Mouse (Mus musculus) large intestine, adult 2 months (tissue): ENCODE measurements around the gene Clint1. TPM values are rescaled to one million over a fixed set of nuclear protein-coding genes. Genes with fewer than 3 reads are reported as not detected.

Experiments
- DNase-seq: peaks from one replicate; pipeline ENCODE4 v3.0.0-alpha.2; 2012; ENCODE audit warnings: low read depth, low spot score
- WGBS: fragments of 180-500 bp; shearing (Covaris S2); methylation state at CpG from one replicate; pipeline ENCODE4 v1.1.7; 2018; 5-methylcytosine and 5-hydroxymethylcytosine counted together
- polyA plus RNA-seq: library from polyadenylated mRNA; depleted of rRNA; stranded (reverse); fragments of >200 nt; gene quantifications from 2 replicates; pipeline ENCODE4 v1.2.3, GENCODE M21; 2012; rRNA removed

Clint1 gene
- 78.2 and 106 TPM in 2 replicates for polyA plus RNA-seq

DNA sequence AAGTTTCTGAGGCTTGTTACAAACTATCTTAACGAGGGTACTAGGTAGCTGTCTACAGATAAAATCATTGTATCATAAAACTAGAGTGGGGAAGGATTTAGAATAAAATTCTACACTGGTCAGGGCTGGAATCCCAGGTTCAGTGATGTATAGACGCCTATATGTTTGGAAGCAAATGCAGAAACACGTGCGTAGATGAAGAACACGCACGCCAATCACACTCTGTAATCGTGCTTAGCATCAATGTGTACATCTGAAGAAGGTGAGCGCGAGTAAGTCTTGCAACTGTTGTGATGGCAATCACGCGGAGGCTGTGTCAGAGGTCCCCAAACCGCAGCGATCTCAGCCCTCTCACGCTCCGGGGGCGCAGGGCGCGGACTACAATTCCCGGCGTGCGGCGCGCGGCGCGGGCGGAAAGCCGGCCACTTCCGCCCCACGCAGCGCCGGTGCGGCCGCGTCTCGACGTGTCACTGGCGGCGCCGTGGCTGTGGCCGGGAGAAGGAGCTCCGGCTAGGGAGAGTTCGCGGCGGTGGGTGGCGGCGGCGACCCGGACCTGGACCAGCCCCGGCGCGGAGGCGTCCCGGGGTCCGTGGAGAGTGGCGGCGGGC is at the start of gene Clint1:
Clint1 (plus strand) TSS at position 536 of the 608 bp plus-strand sequence.
- WGBS, result under 1% methylated on average over 56 of the region's 57 CpGs
- no peak for DNase-seq

DNA sequence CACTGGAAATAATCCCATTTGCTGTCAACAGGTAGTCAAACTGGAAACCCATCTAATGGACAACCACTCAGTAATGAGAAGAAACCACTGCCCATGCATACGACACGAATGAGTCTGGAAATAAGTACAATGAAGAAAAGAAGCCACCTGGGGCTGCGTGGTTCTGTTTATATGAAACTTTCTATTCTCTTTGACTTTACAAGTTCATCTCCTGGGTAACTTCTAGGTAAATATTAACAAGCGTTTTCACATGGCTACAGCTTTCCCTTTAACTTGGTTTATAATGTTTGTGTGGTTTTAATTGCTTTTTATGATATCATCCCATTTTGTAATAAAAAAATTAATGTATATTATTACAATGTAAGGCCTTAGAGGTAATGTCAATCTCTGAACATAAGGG is 47.8 kb upstream of the Clint1 start:
- no peak for DNase-seq
- WGBS, result 22% methylated on average over 4 of the region's 4 CpGs

DNA sequence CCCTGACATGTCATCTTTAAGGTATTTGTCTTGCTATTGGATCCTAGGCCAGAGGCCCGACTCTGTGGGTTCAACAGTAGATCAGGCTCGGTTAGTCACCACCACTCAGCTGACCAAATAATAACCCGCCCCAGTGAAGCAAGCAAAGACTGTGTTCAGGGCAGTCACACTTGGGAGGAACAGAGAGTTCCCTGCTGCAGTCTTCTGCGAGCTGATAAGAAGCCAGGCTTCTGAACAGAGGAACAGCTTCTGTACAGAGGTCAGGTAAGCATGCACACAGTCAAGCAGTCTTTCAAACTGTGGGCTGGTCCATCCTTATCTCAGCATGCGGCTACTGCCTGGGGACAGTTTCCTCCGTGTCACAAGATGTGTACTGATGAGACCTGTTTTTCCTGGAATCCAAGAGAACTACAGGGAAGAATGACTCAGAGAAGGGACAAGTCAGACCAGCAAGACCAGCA is 46.5 kb upstream of the Clint1 start:
- no peak for DNase-seq
- WGBS, result 26% methylated on average over 6 of the region's 6 CpGs

DNA sequence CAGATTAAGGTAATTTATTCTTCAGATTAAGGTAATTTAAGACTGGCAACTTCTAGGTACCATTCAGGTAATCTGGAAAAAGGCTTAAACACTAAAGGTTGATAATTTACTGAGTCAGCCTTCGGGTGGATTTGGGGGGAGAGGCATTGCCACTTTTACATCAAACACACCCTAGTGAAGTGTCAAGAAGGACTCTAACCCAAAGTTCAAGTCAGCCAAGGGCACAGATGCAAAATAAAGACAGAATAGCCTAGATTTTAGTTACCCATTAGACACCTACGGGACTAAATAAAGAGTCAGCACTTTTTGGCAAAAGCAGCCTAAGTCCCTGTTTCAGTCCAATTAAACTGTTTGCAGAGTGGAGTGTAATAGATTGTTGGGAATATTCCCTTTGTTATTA is 46.0 kb upstream of the Clint1 start:
- DNase-seq, result no peak
- 39% methylated on average over 2 of the region's 2 CpGs for WGBS

DNA sequence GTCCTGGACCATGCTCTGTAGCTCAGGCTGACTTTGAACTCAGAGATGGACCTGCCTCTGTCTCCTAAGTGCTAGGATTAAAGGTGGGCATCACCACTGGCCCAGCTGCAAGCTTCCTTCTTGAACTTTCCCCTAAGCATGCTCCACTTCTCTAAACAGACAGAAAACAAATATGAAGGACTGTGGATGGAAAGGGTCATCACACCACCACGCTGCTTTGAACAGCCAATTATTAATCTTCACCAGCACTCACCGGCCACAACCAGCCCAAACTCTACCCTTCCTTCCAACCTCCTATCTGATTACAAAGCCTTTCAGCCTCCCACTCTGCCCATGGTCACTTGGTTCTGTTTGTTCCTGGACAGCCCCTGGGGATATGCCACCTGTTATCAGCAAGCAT is 45.6 kb upstream of the Clint1 start:
- 36% methylated on average over 2 of the region's 2 CpGs for WGBS
- no peak for DNase-seq

DNA sequence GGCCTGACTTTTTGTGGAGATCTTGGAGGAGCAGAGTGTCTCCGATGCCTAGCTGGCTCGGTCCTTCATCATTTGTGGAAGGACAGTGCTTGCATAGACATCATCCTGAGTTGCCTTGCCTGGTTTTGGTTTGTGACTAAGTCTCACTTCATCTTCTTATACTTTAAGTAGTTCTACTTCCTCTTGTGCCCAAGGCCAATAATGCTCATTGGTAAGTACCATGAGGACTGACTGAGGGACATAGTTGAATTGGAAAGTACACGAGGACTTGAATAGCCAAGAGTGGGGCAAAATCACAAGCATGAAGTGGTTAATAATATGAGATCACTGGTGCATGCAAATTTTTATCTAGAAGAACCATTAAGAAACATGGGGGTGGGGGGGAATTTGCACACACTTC is 45.0 kb upstream of the Clint1 start:
- WGBS, result 62% methylated on average over 3 of the region's 3 CpGs
- DNase-seq, result no peak

DNA sequence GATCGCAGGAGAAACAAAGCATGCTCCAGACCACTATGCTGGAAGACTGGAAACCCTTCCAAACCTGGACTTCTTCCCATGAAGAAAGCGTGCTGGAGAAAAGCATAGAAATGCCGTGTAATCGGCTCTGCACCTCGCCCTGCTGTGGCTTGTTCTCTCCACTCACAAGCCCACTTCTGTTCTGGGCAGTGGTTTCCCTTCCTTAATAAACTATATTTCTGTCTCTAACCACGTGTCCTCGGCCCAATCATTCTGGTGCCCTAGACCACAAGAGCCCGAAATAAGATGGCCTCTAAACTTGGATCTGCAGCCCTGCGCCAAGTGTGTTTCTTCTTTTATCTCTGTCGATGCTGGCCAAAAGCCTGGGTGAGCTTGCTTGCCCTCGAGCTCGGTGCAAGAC is 44.0 kb upstream of the Clint1 start:
- no peak for DNase-seq
- WGBS, result 50% methylated on average over 12 of the region's 12 CpGs

DNA sequence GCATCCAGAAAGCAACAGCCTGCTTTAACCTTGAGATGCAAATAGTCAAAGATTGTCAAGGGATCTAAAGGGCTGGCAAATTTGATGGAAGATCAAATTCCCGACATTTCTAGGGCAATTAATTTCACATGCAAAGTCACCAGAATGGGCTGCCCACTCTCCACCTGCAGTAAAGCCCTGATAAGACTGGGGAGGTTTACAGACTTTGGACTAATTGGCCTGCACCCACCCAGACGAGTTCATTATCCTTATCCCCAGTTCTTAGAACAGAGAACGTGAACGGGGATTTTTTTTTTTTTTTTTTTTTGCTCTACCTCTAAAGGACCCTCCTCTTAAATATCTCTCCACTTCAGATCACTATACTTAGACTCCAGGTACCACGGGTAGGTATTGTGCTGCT is 42.4 kb upstream of the Clint1 start:
- no peak for DNase-seq
- 25% methylated on average over 5 of the region's 5 CpGs for WGBS

DNA sequence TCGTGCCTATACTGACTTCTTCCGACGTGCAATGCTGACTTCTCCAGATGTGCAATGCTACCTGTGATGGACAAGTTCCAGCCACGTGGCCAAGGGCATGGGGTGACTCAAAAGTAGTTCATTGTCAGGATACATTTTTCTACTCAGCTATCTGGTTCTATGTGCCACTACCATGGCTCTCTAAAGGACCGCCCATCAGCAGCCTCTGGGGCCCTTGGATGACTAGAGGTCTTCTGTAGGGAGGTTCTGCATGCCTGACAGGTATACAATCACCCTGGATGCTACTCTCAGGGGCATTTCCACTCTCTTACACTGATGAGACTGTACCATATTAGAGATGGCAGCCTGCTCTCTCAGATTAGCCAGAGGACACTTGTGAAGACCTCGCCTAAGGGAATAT is 41.8 kb upstream of the Clint1 start:
- WGBS, result 46% methylated on average over 6 of the region's 6 CpGs
- DNase-seq, result no peak

DNA sequence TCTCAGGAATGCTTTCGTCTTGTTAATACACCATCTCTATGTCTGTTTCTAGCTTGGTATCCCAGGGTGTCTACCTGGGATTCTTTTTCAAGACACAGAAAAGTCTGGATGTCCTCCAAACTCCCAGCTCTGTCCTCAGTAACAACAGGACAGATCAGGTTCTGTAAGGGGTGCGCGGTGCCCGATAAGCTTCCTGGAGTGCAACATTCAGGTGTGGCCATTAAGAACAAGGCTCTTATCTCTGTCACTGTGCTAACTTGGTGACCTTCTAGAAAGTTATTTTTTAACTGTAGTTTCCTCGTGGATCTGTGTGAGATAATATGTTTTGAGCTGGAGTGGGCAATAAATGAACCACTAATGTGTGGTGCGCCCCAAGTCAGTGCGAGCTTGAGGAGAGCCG is 41.0 kb upstream of the Clint1 start:
- no peak for DNase-seq
- 36% methylated on average over 8 of the region's 8 CpGs for WGBS

DNA sequence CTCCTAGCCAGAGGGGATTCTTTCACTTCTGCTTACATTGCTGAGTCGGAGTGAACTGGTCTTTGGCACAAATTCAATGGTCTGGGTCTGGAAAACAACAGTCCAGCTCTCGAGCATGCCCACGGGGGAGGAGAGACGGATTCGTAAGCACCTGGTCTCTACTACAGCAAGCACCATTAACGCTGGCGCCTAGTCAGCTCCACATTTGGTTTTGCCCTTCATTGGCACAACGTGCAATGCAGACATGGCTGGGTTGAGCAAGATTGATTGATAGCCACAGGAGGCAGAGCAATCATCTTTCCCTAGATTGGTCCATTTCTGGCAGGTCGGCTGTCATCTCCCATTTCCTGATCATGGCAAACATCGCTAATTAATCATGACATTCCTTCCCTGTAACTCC is 36.2 kb upstream of the Clint1 start:
- no peak for DNase-seq
- WGBS, result 81% methylated on average over 10 of the region's 10 CpGs

DNA sequence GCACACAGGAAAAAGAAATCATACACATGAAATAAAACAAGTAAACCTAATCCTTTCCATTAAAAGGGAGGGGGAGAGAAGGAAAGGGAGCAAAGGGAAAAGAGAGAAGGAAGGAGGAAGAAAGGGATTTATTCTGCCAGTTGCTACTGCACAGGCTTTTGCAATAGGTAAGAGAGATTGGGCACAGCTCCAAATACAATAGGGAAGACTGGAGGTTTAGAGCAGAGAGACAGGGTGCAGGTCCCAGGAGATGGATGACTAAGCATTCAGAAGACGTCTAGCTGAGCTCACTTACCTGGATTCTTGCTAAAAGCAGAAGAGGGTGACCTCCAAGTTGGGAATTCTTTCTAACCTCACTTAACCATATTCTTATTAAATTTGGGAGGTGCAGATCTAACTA is 35.1 kb upstream of the Clint1 start:
- WGBS, result 21% methylated on average over 1 of the region's 1 CpGs
- DNase-seq, result no peak

DNA sequence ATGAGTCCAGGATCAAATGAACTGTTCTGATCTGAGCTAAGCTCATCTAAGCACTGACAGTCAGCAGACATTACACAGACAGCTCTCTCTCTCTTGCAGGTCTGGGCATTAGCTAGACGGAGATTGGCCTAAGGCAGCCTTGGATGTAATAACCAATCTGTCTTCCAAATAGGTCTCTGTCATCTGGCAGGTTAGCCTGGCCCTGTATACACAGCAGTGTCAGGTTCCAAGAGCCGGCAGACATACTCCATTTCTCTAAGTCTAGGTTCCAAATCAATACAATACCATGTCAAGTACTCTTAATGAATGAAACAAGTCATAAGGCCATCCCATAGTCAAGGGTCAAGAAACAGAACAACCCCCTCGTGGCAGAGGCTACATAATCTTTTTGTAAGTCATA is 33.9 kb upstream of the Clint1 start:
- DNase-seq, result no peak
- WGBS, result 45% methylated on average over 3 of the region's 3 CpGs

DNA sequence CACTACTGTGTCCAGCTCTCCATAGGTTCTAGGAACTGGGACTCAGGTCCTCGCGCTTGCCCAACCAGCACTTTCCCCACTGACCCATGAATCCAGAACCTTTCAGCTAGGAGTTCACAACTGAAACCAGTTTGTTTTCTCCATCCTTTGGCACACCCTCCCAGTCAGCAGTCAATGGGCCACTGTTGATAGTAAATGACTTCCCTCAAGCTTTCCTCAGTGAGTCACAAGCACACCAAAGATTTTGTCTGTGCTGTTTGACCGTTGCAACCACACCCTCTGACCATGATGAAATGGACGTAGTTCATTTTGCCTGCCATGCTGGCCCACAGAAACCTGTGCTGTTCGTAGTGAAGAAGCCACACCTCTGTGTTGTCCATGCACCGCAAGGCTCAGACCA is 30.9 kb upstream of the Clint1 start:
- WGBS, result 70% methylated on average over 6 of the region's 6 CpGs
- no peak for DNase-seq

DNA sequence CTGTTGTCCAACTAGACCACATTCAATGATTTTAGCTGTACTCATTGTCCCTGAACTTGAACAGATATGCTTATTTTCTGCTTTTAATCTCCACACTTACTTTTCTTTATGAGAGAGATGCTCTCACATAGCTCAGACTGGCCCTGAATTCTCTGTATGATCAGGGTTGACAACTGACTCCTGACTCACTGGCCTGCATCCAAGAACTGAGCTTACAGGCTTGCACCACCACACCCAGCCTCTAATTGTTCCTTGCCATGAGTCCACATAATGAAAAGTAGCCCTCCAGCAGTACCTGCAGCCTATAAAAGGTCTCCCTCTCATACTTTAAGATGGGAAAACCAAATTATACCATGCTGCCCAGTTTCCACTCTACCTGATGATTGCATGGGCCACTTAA is 21.7 kb upstream of the Clint1 start:
- DNase-seq, result peak; percentile 79

DNA sequence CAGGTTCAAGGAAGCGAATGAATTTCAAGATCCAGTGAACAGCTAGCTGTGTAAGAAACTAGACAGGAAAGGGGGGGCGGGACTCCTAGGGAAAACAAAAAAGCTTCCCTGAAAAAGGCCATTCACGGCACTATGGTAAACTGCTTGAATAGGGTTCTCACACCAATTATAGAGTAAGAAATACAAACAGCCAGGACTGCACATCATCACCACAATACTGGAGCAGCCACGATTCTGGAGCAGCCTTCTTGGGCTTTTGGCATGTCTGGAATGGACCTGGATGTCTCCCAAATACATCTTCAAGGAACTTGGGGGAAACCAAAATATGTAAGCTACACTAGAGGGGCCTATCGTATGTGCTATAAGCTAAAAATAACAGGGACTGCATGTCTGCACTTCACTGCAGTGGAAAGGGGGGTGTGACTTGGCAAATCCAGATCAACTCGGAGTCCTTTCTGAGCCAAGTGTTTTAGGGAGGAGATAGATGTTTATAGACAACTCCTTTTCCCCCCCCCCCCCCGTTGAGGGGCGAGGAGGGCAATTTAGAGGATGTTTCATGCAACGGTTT is 21.0 kb upstream of the Clint1 start:
- DNase-seq, result no peak
- 43% methylated on average over 9 of the region's 9 CpGs for WGBS

DNA sequence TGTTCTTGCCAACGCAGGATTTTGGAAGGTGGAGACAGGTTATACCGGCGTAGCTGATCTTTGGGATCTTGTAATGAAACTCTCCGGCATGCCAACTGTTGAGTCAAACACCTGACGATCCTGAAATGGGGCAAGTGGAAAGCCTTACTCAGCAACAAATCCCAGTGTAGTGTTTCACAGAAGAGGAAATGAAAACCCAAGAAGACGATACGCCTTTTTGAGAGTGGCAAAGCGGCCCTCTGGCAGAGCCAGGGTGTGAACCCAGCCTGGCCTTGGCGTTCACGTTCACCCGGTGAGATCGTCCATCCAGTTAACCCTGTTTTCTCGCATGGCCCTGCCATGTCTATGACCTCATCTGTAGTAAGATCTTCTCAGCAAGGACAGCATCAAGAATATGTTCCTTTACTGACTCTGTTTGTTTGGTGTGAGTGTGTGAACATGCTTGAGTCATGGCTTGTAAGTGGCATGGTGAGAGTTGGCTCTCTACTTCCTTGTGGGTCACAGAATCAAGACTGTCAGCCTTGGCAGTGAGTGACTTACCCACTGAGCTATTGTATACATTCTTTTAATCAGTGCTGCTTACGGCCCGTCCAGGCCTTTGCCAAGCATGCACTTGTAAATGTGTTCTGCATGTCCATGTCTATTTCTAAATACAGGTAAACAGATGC is 20.2 kb upstream of the Clint1 start:
- no peak for DNase-seq
- WGBS, result 63% methylated on average over 15 of the region's 15 CpGs

DNA sequence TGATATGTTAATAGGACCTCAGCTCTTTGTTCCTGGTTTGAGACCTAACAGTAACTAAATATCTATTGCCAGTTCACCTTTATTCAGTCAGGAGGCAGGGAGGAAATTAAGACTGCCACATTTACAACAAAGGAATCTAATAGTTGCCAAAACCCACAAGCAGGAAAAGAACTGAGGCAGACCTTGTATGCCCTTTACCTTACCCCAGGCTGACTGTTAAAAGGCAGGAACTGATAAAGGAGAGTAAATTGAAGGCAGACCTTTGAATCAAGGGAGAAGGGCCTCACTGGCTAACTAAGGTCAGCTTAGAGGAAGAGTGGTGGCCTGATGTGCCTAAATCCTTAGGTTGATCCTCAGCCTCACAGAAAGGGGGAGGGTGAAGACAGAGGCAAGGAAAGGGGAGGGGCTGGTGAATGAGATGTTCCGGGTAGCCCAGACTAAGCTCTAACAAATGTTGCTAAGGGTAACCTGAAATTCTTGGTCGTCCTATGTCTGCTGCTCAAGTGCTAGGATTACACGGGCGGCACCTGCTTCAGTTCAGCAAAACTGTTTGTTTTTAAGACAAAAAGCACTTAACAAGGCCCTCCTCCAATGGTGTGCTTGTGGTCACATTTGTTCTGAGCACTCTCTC is 16.1 kb upstream of the Clint1 start:
- 16% methylated on average over 4 of the region's 4 CpGs for WGBS
- no peak for DNase-seq

DNA sequence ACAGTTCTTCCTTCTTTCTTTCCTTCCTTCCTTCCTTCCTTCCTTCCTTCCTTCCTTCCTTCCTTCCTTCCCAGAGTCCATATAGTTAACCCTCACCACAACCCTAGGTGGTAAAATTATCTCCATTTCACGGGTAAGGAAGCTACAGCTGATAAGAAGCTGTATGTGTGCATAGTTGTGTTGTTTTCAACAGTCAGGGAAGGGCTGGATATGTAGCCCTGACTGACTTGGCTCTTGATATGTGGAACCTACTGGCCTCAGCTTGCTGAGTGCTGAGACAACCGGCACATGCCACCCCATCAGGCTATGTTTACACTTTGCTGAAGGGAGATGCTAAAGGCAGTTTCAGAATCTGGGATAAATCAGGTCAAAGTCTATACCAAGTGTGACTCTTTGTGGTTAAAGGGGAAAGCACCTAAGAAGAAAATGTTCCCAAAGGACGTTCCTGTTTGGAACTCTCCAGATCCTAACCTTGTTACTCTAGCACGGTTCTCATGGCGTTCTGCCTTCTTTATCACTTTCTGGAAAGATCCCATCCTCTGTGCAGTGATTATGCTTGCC is 14.5 kb upstream of the Clint1 start:
- DNase-seq, result no peak

DNA sequence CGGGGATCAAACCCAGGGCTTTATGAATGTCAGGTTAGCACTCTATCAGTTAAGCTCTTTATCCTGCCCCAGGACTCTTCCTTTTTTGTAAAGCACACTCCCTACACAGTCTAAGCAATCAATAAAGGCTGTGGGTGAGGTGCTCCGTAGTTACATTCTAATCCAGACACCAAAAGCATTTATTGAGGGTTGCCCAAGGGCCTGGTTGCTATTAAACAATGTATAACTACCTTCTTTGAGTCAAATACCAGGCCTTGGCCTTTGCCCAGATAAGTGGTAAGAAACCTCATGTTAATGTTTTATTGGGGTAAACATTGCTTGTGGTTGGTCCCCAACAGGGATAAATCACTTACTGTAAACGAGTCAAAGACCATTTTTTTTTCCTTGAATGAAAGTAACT is 13.4 kb upstream of the Clint1 start:
- peak; percentile 93 for DNase-seq
- 16% methylated on average over 3 of the region's 3 CpGs for WGBS

More for the DNA sequence above, 14.5 kb upstream of the Clint1 start:
- WGBS, result 33% methylated on average over 5 of the region's 5 CpGs

DNA sequence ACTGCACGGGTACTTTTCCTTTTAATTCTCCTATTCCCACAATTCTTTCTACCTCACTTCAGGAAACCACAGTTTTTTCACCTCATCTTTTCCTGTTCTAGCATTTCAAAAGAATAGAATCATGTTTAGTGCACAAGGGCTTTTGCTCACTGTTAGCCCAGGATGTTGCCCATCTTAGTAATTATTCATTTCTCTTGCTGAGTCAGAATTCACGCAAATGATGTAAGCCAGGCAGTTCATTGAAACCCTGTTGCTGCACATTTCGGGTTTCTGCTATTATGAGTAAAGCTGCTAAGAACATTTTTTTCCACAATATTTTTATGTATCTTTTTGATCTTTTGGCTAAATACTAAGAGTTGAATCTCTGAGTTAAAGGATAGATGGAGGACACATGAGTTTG is 11.5 kb upstream of the Clint1 start:
- DNase-seq, result no peak
- WGBS, result 88% methylated on average over 3 of the region's 3 CpGs
